Comparison of ENCODE assay signal across 8 mouse cellular contexts in the genomic region with DNA sequence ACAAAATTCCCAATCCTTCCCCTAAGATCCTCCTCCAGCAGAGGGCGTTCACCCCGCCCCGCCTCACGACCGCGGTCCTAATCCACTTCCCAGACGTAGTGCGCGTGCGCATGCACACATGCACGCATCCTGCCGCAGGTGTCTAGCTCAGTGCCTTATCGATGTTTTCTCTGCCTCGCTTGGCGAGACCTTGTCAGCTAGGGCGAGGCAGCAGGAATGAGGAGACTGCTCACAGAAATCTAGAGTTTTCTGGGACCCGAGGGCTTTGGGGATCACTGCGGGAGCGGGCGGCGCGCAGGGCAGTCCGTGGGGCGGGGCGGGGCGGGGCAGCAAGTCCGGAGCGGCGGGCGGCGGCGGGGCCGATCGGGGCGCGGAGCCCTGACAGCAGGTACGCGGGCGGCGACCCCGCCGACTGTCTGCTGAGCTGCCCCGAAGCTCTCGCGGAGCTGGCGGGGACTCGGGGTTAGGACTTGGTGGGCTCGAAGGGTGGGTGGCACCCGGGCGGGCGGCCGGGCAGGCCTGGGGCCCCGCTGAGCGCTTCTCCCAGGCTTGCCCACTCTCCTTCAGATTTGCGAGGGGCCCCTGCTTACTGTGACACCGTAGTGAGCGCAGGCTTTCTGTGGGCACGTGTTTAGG. TPM values are rescaled to one million over a fixed set of nuclear protein-coding genes. Genes with fewer than 3 reads are reported as not detected.
A peak's percentile ranks its signal among the peaks of the same experiment; 100 is the strongest.
DNase-seq lines count a peak whose midpoint lies in the region; ATAC-seq lines count a peak whose summit lies in the region.

A gene (plus strand): TSS at position 314 of the 636 bp plus-strand sequence.

- DNase-seq in adipocyte (ENCODE audit: low spot score) = peak; percentile 98
- peak; percentile 97 for DNase-seq in embryo, embryonic 10 days (ENCODE audit: low spot score)
- DNase-seq in gastrocnemius, postnatal 14 days = peak; percentile 95
- peak; percentile 88 to 96 for DNase-seq in left cerebral cortex, postnatal 10 days (ENCODE audit: extremely low spot score in 1 of 2, low spot score in 2 of 2)
- DNase-seq in right cerebral cortex, postnatal 25 days = peak; percentile 92
- peak; percentile 91 to 95 for DNase-seq in urinary bladder, postnatal 4 days (ENCODE audit: low spot score in 2 of 2)

- ATAC-seq in inflammation-experienced regulatory T-cells, adult 6 months = peak; percentile 82
- ATAC-seq in megakaryocyte-erythroid progenitor cell, adult 5-6 weeks (replicated peaks; ENCODE audit: low FRiP score, low TSS enrichment, poor library complexity, severe bottlenecking) = peak; percentile 72

- intact Hi-C loops in gastrocnemius, postnatal 14 days (cut with DNase I; ENCODE audit: low total_unique reads) = no loop called here
- intact Hi-C loops in left cerebral cortex, postnatal 10 days (cut with DNase I) = no loop called here

RNA-seq across cellular contexts. Expression of the gene that starts here (rescaled TPM):
- total RNA-seq in gastrocnemius, postnatal 14 days (2021) = 100 to 1,000 TPM; 116 to 120 TPM
- polyA plus RNA-seq in inflammation-experienced regulatory T-cells, adult 6 months (2017; shearing (Covaris generic)) = 10 to 100 TPM; 15.5 to 21.0 (median 16.1) TPM
- total RNA-seq in left cerebral cortex, postnatal 10 days (2021) = 100 to 1,000 TPM; 351 to 353 TPM
- total RNA-seq in megakaryocyte-erythroid progenitor cell, adult 5-6 weeks (2014; fragmentation: Nextera tagmentation) = 45.8 and 68.1 TPM in 2 replicates
- total RNA-seq in megakaryocyte-erythroid progenitor cell, adult 5-6 weeks (2017) = 30.5 and 42.4 TPM in 2 replicates

Comparison
In these comparisons a context has a peak if more than half of its experiments do, and no peak if none do; other contexts are left out.
1. Peak in every context shown above with its lines: DNase-seq and ATAC-seq.